Mouse (Mus musculus) hindbrain, embryonic 11.5 days (tissue): ENCODE measurements around the gene Foxn2. TPM values are rescaled to one million over a fixed set of nuclear protein-coding genes. Genes with fewer than 3 reads are reported as not detected.
A peak's percentile ranks its signal among the peaks of the same experiment; 100 is the strongest.

Source experiments
- ATAC-seq: fragments of 200-750 bp; cut with Nextera tagmentation; 2 replicates; pipeline ENCODE4 v1.8.0; 2017; ENCODE audit warnings: mild to moderate bottlenecking, moderate TSS enrichment, moderate library complexity; ENCODE audit not compliant: low FRiP score
- DNase-seq: peaks from one replicate; pipeline ENCODE4 v3.0.0-alpha.2; 2015; ENCODE audit warnings: low spot score
- H3K27ac ChIP-seq: fragments of 300-500 bp; sonication (generic); 2 replicates; pipeline ENCODE4 v1.5.1; 2014; ENCODE audit warnings: mild to moderate bottlenecking, low read depth, low read length
- H3K27me3 ChIP-seq: fragments of 300-500 bp; sonication (generic); 2 replicates; pipeline ENCODE4 v1.6.1; 2014; ENCODE audit warnings: mild to moderate bottlenecking, low read length, moderate library complexity, mixed read lengths; ENCODE audit not compliant: control insufficient read depth, insufficient read depth
- H3K36me3 ChIP-seq: fragments of 300-500 bp; sonication (generic); 2 replicates; pipeline ENCODE4 v1.6.1; 2014; ENCODE audit warnings: mild to moderate bottlenecking, low read length, moderate library complexity, mixed read lengths; ENCODE audit not compliant: control insufficient read depth, insufficient read depth
- H3K4me1 ChIP-seq: fragments of 300-500 bp; sonication (generic); replicated peaks from 2 replicates; pipeline ENCODE4 v1.6.1; 2014; ENCODE audit warnings: low read length, mixed read lengths; ENCODE audit not compliant: control insufficient read depth, insufficient read depth
- H3K4me2 ChIP-seq: fragments of 300-500 bp; sonication (generic); replicated peaks from 2 replicates; pipeline ENCODE4 v1.6.1; 2014; ENCODE audit warnings: mild to moderate bottlenecking, low read depth, low read length
- H3K4me3 ChIP-seq: fragments of 300-500 bp; sonication (generic); 2 replicates; pipeline ENCODE4 v1.5.1; 2014; ENCODE audit warnings: low read depth, low read length
- H3K9ac ChIP-seq: fragments of 300-500 bp; sonication (generic); 2 replicates; pipeline ENCODE4 v1.6.1; 2014; ENCODE audit warnings: low read depth, low read length
- H3K9me3 ChIP-seq: fragments of 300-500 bp; sonication (generic); 2 replicates; pipeline ENCODE4 v1.6.1; 2016; ENCODE audit warnings: low read length; ENCODE audit not compliant: control insufficient read depth
- WGBS: fragments of 180-500 bp; shearing (Covaris S2); extraction: QIAGEN DNeasy Blood & Tissue Kit; methylation state at CpG from one replicate; pipeline ENCODE4 v1.1.7; 2014; 5-methylcytosine and 5-hydroxymethylcytosine counted together
- polyA plus RNA-seq: library from polyadenylated mRNA; unstranded; fragments of >200 nt; fragmentation: Nextera tagmentation; extraction: Ambion mirVana; gene quantifications from 2 replicates; pipeline ENCODE4 v1.2.1, GENCODE M21; 2014

Gene Foxn2
- polyA plus RNA-seq, 1 experiment from 2014 or later = 9.2 TPM

DNA sequence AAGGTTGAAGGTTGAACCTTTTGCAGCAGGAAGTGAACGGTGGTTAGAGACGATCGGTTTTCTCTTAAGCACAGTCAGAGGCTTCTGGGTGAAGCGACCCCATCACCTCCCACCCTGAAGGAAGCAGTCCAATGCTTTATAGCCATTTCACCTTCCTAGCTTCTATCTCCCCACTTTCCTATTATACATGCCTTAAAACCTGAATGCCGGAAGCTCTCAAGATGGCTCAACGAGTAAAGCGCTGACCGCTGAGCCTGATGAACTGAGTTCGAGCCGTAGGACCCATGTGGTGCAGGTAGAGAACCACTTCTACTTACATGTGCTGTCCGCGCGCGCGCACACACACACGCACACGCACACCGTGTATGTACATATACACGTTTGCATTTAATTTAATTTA, 35.4 kb upstream of the Foxn2 start:
- DNase-seq = peak; percentile 35

DNA sequence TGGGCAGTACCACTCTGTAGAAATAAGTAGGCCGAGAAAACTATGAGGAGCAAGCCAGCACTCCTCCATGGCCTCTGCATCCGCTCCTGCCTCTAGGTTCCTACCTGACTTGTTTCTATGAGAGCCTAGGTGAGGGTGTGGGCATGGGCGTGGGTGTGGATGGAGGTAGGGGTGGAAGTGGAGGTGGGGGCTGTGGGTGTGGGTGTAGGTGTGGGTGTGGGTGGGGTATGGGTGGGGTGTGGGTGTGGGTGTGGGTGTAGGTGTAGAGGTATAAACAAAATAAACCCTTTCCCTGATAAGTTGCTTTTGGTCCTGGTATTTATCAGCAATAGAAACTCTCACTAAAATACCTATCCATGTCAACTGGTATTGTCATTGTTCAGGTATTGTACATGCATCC, 30.8 kb upstream of the Foxn2 start:
- no peak overlapping the region for H3K4me2 ChIP-seq
- no peaks in the 10 kb centered on the region for H3K27me3 ChIP-seq
- H3K27ac ChIP-seq = no peak overlapping the region
- no peaks in the 10 kb centered on the region for H3K9me3 ChIP-seq
- no peaks in the 10 kb centered on the region for H3K4me1 ChIP-seq
- 90% methylated on average over 3 of the region's 3 CpGs for WGBS
- no peak overlapping the region for H3K9ac ChIP-seq
- no peak for DNase-seq
- ATAC-seq = no peak
- H3K4me3 ChIP-seq = no peak overlapping the region
- H3K36me3 ChIP-seq = no peaks in the 10 kb centered on the region

More for the DNA sequence above, 35.4 kb upstream of the Foxn2 start:
- no peak for ATAC-seq
- WGBS = 34% methylated on average over 19 of the region's 19 CpGs
- H3K4me1 ChIP-seq = no peaks in the 10 kb centered on the region
- H3K4me2 ChIP-seq = peak overlapping the region; percentile 21; the same call in 1 of the 2 replicates
- H3K27me3 ChIP-seq = no peaks in the 10 kb centered on the region
- no peaks in the 10 kb centered on the region for H3K36me3 ChIP-seq
- H3K27ac ChIP-seq = no peak overlapping the region
- H3K9me3 ChIP-seq = no peaks in the 10 kb centered on the region
- no peak overlapping the region for H3K9ac ChIP-seq
- H3K4me3 ChIP-seq = no peak overlapping the region

DNA sequence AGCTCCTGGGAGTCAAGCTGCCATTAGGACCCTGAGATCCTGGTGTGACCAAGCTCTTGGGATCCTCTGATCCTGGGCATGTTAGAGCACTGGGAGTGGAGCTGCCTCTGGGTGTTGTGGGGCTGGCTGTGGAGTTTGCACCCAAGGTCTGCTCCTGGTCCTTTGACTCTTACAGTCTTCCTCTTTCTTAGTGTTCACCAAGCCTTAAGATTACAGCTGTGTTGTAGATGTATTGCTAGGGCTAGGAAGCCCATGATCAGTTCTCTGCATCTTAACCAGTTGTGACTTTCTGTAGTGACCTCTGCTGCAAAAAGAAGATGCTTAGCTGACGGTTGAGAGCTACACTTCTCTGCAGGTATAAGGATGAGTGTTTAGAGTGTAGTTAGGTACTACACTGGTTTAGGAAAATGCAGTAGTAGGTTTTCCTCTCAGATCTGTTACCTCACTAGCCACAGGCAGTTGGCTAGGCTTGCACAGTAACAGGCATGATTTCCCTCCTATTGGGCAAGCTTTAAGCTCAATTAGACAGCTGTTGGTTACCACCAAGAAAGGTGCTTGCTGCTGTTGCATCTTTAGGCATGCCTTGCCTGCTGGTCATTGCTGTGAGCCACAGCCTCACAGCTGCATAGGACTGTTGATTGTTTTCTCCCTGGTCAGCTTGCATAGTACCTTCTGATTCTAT, 27.2 kb upstream of the Foxn2 start:
- Histone ChIP-seq H3K4me1 (no peaks in the 10 kb centered on the region), H3K36me3 (no peaks in the 10 kb centered on the region), H3K9me3 (no peaks in the 10 kb centered on the region), H3K27ac (no peak overlapping the region), H3K9ac (no peak overlapping the region), H3K4me2 (no peak overlapping the region), H3K27me3 (no peaks in the 10 kb centered on the region), H3K4me3 (no peak overlapping the region)
- no peak for ATAC-seq
- WGBS = 85% methylated on average over 1 of the region's 1 CpGs
- no peak for DNase-seq

DNA sequence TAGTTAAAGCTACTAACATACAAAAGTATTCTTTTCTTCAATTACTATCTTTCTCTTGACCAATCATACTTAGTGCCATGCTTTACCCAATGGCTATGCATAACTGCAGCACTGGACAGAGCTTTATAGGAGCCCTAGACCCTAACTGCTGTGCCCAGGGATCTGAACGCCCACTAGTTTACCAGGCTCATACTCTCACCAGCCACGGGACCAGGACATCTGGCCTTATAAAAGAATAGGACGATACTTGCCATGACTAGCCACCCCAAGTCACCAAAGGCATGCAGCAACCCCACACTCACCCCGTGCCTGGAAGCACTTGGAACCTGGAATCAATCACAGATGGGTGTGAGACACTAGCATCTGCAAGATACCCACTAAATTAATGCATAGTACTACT, 20.1 kb upstream of the Foxn2 start:
- H3K4me3 ChIP-seq = no peak overlapping the region
- H3K27me3 ChIP-seq = no peaks in the 10 kb centered on the region
- ATAC-seq = no peak
- no peaks in the 10 kb centered on the region for H3K9me3 ChIP-seq
- H3K36me3 ChIP-seq = no peaks in the 10 kb centered on the region
- no peak overlapping the region for H3K9ac ChIP-seq
- 83% methylated on average over 4 of the region's 4 CpGs for WGBS
- H3K4me1 ChIP-seq = no peaks in the 10 kb centered on the region
- H3K27ac ChIP-seq = no peak overlapping the region
- no peak overlapping the region for H3K4me2 ChIP-seq
- no peak for DNase-seq

DNA sequence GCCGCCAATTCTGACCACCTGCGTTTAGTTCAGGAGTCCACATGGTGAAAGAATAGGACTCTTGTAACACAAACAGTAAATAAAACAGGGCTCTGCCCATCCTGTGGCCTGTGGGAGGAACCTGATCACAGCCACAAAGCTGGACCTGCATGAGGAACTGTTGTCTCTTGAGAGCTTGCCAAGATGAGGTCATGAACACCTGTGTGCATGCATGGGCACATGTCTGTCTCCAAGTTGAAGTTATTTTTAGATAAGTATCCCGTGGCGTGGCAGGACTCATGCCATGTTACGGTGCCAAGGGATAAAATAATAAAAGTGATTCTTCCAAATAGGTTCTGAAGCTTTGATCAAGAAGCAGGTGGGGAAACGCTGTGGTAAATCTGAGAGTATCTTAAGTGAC, 19.3 kb upstream of the Foxn2 start:
- Histone ChIP-seq H3K27me3 (no peaks in the 10 kb centered on the region), H3K9me3 (no peaks in the 10 kb centered on the region), H3K27ac (no peak overlapping the region), H3K36me3 (no peaks in the 10 kb centered on the region), H3K4me1 (no peaks in the 10 kb centered on the region), H3K4me2 (no peak overlapping the region), H3K4me3 (no peak overlapping the region), H3K9ac (no peak overlapping the region)
- DNase-seq (no peak), ATAC-seq (no peak)
- WGBS = 93% methylated on average over 6 of the region's 6 CpGs

DNA sequence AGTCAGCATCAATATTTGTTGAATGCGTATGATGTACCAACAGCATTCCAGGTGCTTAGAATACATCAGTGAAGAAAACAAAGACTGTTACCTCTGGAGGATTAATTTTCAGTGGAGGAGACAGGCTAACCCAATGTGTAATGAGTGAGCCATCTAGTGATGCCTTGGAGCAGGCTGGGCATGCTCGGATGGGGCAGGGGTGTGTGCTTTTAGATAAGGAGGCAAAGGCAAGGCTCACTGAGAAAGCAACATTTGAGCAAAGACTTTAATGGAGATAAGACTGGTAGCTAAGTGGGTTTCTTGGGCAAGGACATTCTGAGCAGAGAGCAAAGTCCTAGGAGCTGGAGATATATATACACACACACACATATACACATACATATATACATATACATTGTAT, 9.8 kb upstream of the Foxn2 start:
- H3K4me3 ChIP-seq = no peak overlapping the region
- DNase-seq = no peak
- H3K9ac ChIP-seq = no peak overlapping the region
- H3K4me2 ChIP-seq = no peak overlapping the region
- H3K27me3 ChIP-seq = no peaks in the 10 kb centered on the region
- no peaks in the 10 kb centered on the region for H3K4me1 ChIP-seq
- 85% methylated on average over 2 of the region's 2 CpGs for WGBS
- ATAC-seq = no peak
- no peaks in the 10 kb centered on the region for H3K9me3 ChIP-seq
- no peak overlapping the region for H3K27ac ChIP-seq
- H3K36me3 ChIP-seq = no peaks in the 10 kb centered on the region

DNA sequence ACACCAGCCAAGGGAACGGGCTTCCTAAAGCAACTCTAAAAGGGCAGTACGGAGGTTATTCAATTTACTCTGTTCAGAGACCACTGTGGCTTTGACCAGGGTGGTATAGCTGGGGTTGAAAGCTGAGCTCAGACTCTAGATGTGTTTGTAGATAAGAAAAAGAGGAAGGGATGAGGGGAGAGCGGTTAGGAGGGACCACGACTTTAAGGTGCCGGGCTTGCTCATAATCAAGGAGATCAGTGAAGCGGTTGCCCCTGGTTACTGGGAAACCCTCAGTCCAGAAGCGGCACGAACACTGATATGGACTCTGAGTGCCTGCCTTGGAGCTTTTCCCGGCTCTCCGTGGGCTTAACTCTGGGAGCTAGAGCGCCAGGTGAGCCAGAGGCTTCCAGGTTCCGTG, 9.0 kb upstream of the Foxn2 start:
- no peaks in the 10 kb centered on the region for H3K27me3 ChIP-seq
- 87% methylated on average over 12 of the region's 12 CpGs for WGBS
- H3K36me3 ChIP-seq = no peaks in the 10 kb centered on the region
- H3K9me3 ChIP-seq = no peaks in the 10 kb centered on the region
- no peak overlapping the region for H3K4me2 ChIP-seq
- H3K9ac ChIP-seq = no peak overlapping the region
- H3K4me3 ChIP-seq = no peak overlapping the region
- DNase-seq = no peak
- H3K4me1 ChIP-seq = no peaks in the 10 kb centered on the region
- no peak overlapping the region for H3K27ac ChIP-seq
- no peak for ATAC-seq

DNA sequence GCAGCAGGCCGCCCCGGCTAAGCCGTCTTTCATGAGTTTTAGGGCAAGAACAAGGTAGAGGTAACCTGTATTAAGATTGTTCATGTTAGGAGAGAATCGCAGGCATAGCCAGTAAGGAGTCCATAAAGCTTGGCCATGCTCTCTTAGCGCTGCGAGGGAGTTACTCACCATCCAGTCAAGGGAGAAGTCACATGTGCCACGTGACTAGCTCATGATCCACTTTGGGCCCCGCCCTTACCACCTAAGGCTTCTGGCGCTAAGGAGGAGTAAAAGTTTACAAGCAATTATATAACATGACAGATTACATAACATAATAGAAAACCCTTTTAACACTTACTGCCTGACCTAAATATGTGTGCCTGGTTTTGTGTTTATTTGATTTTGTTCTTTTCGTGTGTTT, 8.5 kb upstream of the Foxn2 start:
- Histone ChIP-seq H3K27me3 (no peaks in the 10 kb centered on the region), H3K27ac (no peak overlapping the region), H3K4me2 (no peak overlapping the region), H3K4me3 (no peak overlapping the region), H3K9me3 (no peaks in the 10 kb centered on the region), H3K36me3 (no peaks in the 10 kb centered on the region), H3K4me1 (no peaks in the 10 kb centered on the region), H3K9ac (no peak overlapping the region)
- WGBS = 86% methylated on average over 10 of the region's 10 CpGs
- DNase-seq (no peak), ATAC-seq (no peak)

DNA sequence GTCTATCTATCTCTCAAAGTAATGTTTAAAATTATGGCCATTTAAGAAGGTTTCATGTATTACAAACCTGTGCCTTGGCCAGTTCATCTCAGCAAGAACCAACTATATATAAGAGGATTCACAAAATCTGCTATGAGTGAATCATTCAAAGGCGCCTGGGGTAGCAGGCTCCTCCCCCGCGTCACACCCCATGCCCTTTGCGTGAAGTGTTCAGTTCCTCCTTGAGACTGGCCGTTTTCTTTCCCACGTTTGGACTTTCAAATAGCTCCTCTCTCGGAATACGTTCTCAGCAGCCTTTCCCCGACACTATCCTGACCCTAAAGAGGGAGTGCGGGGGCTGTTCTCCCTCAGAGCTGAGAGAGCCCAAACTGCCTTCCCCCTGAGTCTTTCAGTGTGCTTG, 5.2 kb upstream of the Foxn2 start:
- DNase-seq (no peak), ATAC-seq (no peak)
- H3K4me1 ChIP-seq = no peaks in the 10 kb centered on the region
- H3K27ac ChIP-seq = no peak overlapping the region
- no peak overlapping the region for H3K4me3 ChIP-seq
- 78% methylated on average over 10 of the region's 10 CpGs for WGBS
- H3K36me3 ChIP-seq = no peaks in the 10 kb centered on the region
- H3K9me3 ChIP-seq = no peaks in the 10 kb centered on the region
- no peaks in the 10 kb centered on the region for H3K27me3 ChIP-seq
- no peak overlapping the region for H3K4me2 ChIP-seq
- no peak overlapping the region for H3K9ac ChIP-seq
